Mouse (Mus musculus): ENCODE measurements around the gene D7Ertd443e.
A peak's percentile ranks its signal among the peaks of the same experiment; 100 is the strongest.

DNA sequence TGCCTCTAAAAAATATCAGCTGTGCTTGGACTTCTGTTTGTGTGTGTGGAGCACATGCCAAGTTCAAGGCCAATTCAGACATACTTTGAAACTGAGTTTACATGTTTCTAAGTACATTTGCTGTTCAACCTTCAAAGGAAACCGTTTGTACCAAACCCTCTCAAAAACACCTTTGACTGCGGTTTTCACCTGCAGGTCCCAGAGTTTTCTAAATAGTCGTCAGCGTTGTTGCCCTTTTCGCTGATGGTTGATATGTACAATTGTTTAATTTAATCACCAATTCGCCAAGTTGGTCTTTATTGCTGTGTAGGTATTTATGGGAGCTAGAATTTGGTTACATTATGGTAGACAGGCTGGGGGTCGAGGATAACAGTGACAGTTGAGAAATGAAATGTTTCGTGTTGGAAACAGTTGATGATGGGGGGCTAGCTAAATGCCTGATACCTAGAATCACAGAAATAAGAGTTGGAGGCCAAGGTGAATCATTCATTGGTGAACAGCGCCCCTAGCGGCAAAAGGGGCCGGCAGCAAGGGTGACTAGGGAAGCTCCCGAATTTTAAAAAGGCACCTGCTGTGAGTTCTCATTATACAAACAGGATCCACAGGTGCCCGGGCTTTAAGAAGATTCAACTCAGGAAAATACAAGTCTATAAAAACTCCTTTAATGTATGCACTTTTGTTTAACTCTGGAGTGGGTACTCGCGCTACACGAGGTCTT lies 161.9 kb downstream of the D7Ertd443e start:
- peak; percentile 86 for TF ChIP-seq CTCF (IDR thresholded peaks at IDR 0.05; ENCODE audit: low read depth)
- no peak for TF ChIP-seq EP300 (optimal IDR thresholded peaks at IDR 0.05)

Data from stomach, postnatal 0 days (tissue).